Mouse (Mus musculus): ENCODE measurements around the gene Slc1a2. TPM values are rescaled to one million over a fixed set of nuclear protein-coding genes. Genes with fewer than 3 reads are reported as not detected.

Gene Slc1a2
- polyA plus RNA-seq, 1 experiment: 3.1 TPM

DNA sequence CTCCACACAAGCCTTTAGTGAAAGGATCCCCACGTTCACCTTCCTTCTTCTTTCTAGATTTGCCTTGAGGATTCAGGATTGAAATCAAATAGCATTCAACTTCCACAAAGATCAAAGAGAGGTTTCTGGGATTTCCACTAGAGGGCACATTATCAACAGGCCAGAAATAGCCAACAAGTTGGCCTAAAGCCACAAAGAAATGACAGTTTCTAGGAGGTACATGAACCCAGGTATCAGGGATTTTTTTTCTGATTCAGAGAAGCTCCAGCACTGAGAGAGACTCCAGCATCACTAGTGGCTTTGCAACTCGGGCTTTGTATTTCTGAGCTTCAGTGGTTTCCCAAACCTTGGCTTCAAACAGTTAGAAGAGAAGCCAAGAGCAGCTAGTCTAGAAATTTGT, 145.7 kb downstream of the Slc1a2 start:
- no peak overlapping the region for H3K27ac ChIP-seq (ENCODE audit: insufficient read depth, low read length)
- TF ChIP-seq CTCF (IDR thresholded peaks at IDR 0.05; ENCODE audit: extremely low read depth, insufficient read depth, insufficient read length, insufficient replicate concordance) (no peak), POLR2A (IDR thresholded peaks at IDR 0.05; ENCODE audit: low read depth, low read length) (no peak)
- H3K27me3 ChIP-seq (ENCODE audit: control insufficient read depth, insufficient read depth, low read length): no peaks in the 10 kb centered on the region
- WGBS: 20% methylated on average over 2 of the region's 2 CpGs
- no peaks in the 10 kb centered on the region for H3K36me3 ChIP-seq (ENCODE audit: control insufficient read depth, insufficient read depth, low read length)
- no peak overlapping the region for H3K4me3 ChIP-seq (ENCODE audit: extremely low read depth, insufficient read depth, insufficient read length)
- peak in 1 of 2 experiments; percentile 11 for DNase-seq (ENCODE audit: low read depth in 1 of 2, low spot score in 2 of 2)
- no peaks in the 10 kb centered on the region for H3K4me1 ChIP-seq (ENCODE audit: control insufficient read depth, insufficient read depth, insufficient read length)

DNA sequence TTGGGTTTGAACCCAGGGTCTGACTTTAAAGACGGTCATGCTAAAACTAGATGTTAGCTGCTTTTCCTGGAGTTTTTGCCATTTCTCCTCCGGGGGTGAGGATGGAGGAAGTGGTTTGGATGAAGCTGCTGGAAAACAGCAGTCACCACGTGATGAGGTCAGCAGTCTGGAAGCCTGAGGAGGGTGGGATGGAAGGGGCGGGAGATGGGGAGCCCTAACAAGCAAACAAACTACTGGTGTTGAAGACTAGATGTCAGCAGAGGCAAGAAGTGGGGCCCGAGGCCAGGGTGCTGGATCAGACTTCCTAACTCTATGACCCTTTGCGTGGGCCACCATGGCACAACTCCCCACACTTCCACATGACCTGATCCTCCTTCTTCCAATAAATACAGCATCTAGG, 146.8 kb downstream of the Slc1a2 start:
- Histone ChIP-seq H3K4me1 (ENCODE audit: control insufficient read depth, insufficient read depth, insufficient read length) (no peaks in the 10 kb centered on the region), H3K27me3 (ENCODE audit: control insufficient read depth, insufficient read depth, low read length) (no peaks in the 10 kb centered on the region), H3K36me3 (ENCODE audit: control insufficient read depth, insufficient read depth, low read length) (no peaks in the 10 kb centered on the region), H3K27ac (ENCODE audit: insufficient read depth, low read length) (no peak overlapping the region), H3K4me3 (ENCODE audit: extremely low read depth, insufficient read depth, insufficient read length) (no peak overlapping the region)
- TF ChIP-seq CTCF (IDR thresholded peaks at IDR 0.05; ENCODE audit: extremely low read depth, insufficient read depth, insufficient read length, insufficient replicate concordance) (no peak), POLR2A (IDR thresholded peaks at IDR 0.05; ENCODE audit: low read depth, low read length) (no peak)
- WGBS: 81% methylated on average over 6 of the region's 6 CpGs
- no peak for DNase-seq (ENCODE audit: low read depth in 1 of 2, low spot score in 2 of 2)

DNA sequence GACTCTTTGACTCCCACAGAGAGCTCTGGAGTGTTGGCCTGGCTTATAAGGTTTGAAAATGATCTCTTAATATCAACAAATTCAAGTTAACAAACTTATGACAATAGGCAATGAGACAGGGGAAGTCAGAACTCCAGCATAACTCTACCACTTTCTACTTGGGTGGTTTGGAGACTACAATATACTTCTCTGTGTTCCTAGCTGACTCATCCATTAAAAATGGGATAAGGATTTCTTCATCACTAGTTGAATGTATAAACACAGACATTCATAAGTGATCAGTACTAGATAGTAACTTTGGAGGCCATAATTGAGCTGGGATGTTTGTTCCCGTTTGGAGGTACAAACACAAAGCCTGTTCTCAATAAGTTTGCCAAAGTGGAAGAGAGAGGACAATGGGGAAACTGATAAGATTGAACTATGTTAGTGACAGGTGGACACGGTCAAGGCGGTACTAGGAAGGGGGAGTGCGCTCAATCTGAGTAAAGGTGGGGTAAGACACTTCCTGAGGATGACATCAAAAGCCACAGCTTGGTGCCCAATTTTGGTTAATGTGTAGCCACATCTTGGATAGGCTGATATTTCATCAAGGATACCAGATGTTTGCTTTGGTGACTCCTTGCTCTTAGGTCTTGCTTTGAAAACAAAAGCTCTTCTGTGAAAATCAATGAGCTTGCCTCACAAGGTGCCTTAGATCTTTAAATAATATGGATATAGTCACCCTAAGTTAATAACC, 147.5 kb downstream of the Slc1a2 start:
- no peaks in the 10 kb centered on the region for H3K4me1 ChIP-seq (ENCODE audit: control insufficient read depth, insufficient read depth, insufficient read length)
- no peaks in the 10 kb centered on the region; the same call in 1 of the 2 replicates for H3K36me3 ChIP-seq (ENCODE audit: control insufficient read depth, insufficient read depth, low read length)
- no peaks in the 10 kb centered on the region for H3K27me3 ChIP-seq (ENCODE audit: control insufficient read depth, insufficient read depth, low read length)
- TF ChIP-seq CTCF (IDR thresholded peaks at IDR 0.05; ENCODE audit: extremely low read depth, insufficient read depth, insufficient read length, insufficient replicate concordance) (no peak), POLR2A (IDR thresholded peaks at IDR 0.05; ENCODE audit: low read depth, low read length) (no peak)
- 81% methylated on average over 4 of the region's 4 CpGs for WGBS
- DNase-seq (ENCODE audit: low read depth in 1 of 2, low spot score in 2 of 2): no peak
- H3K27ac ChIP-seq (ENCODE audit: insufficient read depth, low read length): no peak overlapping the region
- no peak overlapping the region for H3K4me3 ChIP-seq (ENCODE audit: extremely low read depth, insufficient read depth, insufficient read length)

DNA sequence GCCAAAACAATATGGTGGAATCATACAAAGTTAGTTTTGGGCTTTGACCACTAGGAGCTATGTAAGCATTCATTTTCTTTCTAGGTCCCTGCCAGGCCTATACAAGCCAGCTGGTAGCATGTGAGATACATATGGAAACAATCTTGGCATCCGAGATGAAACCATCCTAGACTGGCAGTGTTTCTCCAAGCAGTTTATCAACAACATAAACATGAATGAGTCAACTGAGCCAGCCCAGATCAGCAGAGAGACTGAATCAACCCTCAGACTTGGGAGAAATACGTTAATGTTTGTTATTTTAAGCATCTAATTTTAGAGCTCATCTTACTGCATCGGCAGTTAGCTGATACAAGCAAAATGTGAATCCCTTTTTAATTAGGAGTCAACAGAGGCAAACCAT, 149.2 kb downstream of the Slc1a2 start:
- Histone ChIP-seq H3K36me3 (ENCODE audit: control insufficient read depth, insufficient read depth, low read length) (no peaks in the 10 kb centered on the region; the same call in 1 of the 2 replicates), H3K27ac (ENCODE audit: insufficient read depth, low read length) (no peak overlapping the region), H3K4me3 (ENCODE audit: extremely low read depth, insufficient read depth, insufficient read length) (no peak overlapping the region), H3K4me1 (ENCODE audit: control insufficient read depth, insufficient read depth, insufficient read length) (peaks cover 4% of the 10 kb centered on the region), H3K27me3 (ENCODE audit: control insufficient read depth, insufficient read depth, low read length) (no peaks in the 10 kb centered on the region)
- no peak for DNase-seq (ENCODE audit: low read depth in 1 of 2, low spot score in 2 of 2)
- WGBS: 87% methylated on average over 3 of the region's 3 CpGs
- TF ChIP-seq CTCF (IDR thresholded peaks at IDR 0.05; ENCODE audit: extremely low read depth, insufficient read depth, insufficient read length, insufficient replicate concordance) (no peak), POLR2A (IDR thresholded peaks at IDR 0.05; ENCODE audit: low read depth, low read length) (no peak)

DNA sequence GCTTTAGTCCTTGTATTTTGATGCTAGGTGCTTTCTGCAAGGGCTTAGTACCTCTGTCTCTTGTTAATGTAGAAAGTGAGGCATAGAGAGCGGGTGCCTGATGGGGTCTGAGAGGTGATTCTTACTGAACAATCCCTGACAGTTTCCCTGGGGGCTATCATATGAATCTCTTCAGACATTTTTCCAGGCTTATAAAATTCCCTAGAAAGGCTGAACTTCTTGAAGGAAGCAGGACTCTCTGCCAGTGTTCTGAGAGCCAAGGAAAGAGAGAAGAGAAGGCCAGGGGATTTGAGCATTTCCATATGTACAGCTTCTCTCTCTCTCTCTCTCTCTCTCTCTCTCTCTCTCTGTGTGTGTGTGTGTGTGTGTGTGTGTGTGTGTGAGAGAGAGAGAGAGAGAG, 151.0 kb downstream of the Slc1a2 start:
- WGBS: 98% methylated on average over 1 of the region's 1 CpGs
- Histone ChIP-seq H3K36me3 (ENCODE audit: control insufficient read depth, insufficient read depth, low read length) (peaks cover 5% of the 10 kb centered on the region), H3K27me3 (ENCODE audit: control insufficient read depth, insufficient read depth, low read length) (no peaks in the 10 kb centered on the region), H3K27ac (ENCODE audit: insufficient read depth, low read length) (no peak overlapping the region), H3K4me3 (ENCODE audit: extremely low read depth, insufficient read depth, insufficient read length) (no peak overlapping the region), H3K4me1 (ENCODE audit: control insufficient read depth, insufficient read depth, insufficient read length) (peaks cover 8% of the 10 kb centered on the region)
- no peak for DNase-seq (ENCODE audit: low read depth in 1 of 2, low spot score in 2 of 2)
- TF ChIP-seq POLR2A (IDR thresholded peaks at IDR 0.05; ENCODE audit: low read depth, low read length) (no peak), CTCF (IDR thresholded peaks at IDR 0.05; ENCODE audit: extremely low read depth, insufficient read depth, insufficient read length, insufficient replicate concordance) (no peak)

DNA sequence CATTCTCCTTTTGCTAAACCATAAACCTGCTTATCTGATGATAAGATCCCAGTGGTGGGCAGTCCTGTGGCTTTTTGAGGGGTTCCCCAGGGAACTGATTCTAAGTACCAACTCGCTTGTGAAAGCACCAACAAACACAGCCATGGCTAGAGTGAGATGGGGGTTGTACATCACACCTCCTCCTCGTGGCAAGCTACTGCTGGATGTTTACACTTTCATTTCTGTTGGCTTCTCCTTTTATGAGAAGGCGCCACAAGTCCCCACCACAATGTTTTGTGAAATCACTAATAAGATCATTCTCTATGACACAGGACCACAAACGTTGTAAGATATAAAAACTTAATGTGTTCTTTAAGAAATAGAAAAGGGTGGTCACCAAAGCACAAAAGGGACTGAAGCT, 154.3 kb downstream of the Slc1a2 start:
- 12% methylated on average over 4 of the region's 4 CpGs for WGBS
- H3K27ac ChIP-seq (ENCODE audit: insufficient read depth, low read length): peak overlapping the region; percentile 58
- DNase-seq (ENCODE audit: low read depth in 1 of 2, low spot score in 2 of 2): peak; percentile 44 to 58
- H3K4me3 ChIP-seq (ENCODE audit: extremely low read depth, insufficient read depth, insufficient read length): no peak overlapping the region
- TF ChIP-seq CTCF (IDR thresholded peaks at IDR 0.05; ENCODE audit: extremely low read depth, insufficient read depth, insufficient read length, insufficient replicate concordance) (no peak), POLR2A (IDR thresholded peaks at IDR 0.05; ENCODE audit: low read depth, low read length) (no peak)
- peaks cover 16% of the 10 kb centered on the region for H3K4me1 ChIP-seq (ENCODE audit: control insufficient read depth, insufficient read depth, insufficient read length)
- peaks cover 7% of the 10 kb centered on the region for H3K36me3 ChIP-seq (ENCODE audit: control insufficient read depth, insufficient read depth, low read length)
- H3K27me3 ChIP-seq (ENCODE audit: control insufficient read depth, insufficient read depth, low read length): no peaks in the 10 kb centered on the region

DNA sequence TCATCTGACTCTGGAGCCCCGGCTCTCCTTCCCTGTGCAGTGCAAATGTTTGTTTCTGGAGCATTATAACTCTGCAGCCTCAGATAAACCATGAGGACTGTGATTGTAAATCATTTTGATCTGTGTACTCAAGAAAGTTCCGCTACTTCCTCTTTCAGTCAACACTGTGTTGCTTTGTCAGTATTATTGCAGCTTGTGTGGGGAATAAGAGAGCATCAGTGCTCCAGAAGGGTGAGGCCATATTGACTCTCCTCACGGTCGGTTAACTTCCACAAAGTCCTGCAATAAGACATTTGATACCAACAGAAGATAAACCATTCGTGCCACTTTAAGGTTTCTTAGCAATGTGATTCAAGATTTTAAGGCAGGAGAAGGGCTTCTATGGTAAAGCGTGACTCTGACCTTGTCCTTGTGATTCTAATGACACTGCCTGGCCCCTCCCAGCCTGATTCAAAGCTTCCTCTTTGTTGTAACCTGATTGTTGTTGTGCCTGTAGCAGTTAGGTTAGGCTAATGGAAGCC, 156.9 kb downstream of the Slc1a2 start:
- 40% methylated on average over 6 of the region's 6 CpGs for WGBS
- H3K4me3 ChIP-seq (ENCODE audit: extremely low read depth, insufficient read depth, insufficient read length): no peak overlapping the region
- peaks cover 16% of the 10 kb centered on the region for H3K4me1 ChIP-seq (ENCODE audit: control insufficient read depth, insufficient read depth, insufficient read length)
- H3K27ac ChIP-seq (ENCODE audit: insufficient read depth, low read length): peak overlapping the region; percentile 55; the same call in 1 of the 2 replicates
- H3K27me3 ChIP-seq (ENCODE audit: control insufficient read depth, insufficient read depth, low read length): no peaks in the 10 kb centered on the region
- peaks cover 7% of the 10 kb centered on the region for H3K36me3 ChIP-seq (ENCODE audit: control insufficient read depth, insufficient read depth, low read length)
- peak; percentile 33 to 38 for DNase-seq (ENCODE audit: low read depth in 1 of 2, low spot score in 2 of 2)
- TF ChIP-seq POLR2A (IDR thresholded peaks at IDR 0.05; ENCODE audit: low read depth, low read length) (no peak), CTCF (IDR thresholded peaks at IDR 0.05; ENCODE audit: extremely low read depth, insufficient read depth, insufficient read length, insufficient replicate concordance) (no peak)
